Mouse (Mus musculus) intestine, embryonic 16.5 days (tissue): ENCODE data around the gene Iqsec1. TPM values are rescaled to one million over a fixed set of nuclear protein-coding genes. Genes with fewer than 3 reads are reported as not detected.
A peak's percentile ranks its signal among the peaks of the same experiment; 100 is the strongest.

Source experiments
- ATAC-seq: fragments of 200-750 bp; cut with Nextera tagmentation; 2 replicates; pipeline ENCODE4 v1.8.0; 2017; ENCODE audit warnings: moderate TSS enrichment, moderate library complexity
- H3K27ac ChIP-seq: fragments of 300-500 bp; sonication (generic); 2 replicates; pipeline ENCODE4 v1.5.1; 2014; ENCODE audit warnings: mild to moderate bottlenecking, low read length
- H3K27me3 ChIP-seq: fragments of 300-500 bp; sonication (generic); replicated peaks from 2 replicates; pipeline ENCODE4 v1.6.1; 2014; ENCODE audit warnings: low read length, control low read depth, mixed read lengths; ENCODE audit not compliant: control insufficient read depth, insufficient read depth
- H3K36me3 ChIP-seq: fragments of 300-500 bp; sonication (generic); 2 replicates; pipeline ENCODE4 v1.6.1; 2014; ENCODE audit warnings: low read length, control low read depth; ENCODE audit not compliant: control insufficient read depth, insufficient read depth
- H3K4me1 ChIP-seq: fragments of 300-500 bp; sonication (generic); 2 replicates; pipeline ENCODE4 v1.6.1; 2014; ENCODE audit warnings: low read length, control low read depth, mixed read lengths; ENCODE audit not compliant: control insufficient read depth, insufficient read depth
- H3K4me2 ChIP-seq: fragments of 300-500 bp; sonication (generic); 2 replicates; pipeline ENCODE4 v1.6.1; 2014; ENCODE audit warnings: low read depth, low read length, control low read depth
- H3K4me3 ChIP-seq: fragments of 300-500 bp; sonication (generic); 2 replicates; pipeline ENCODE4 v1.5.1; 2014; ENCODE audit warnings: mild to moderate bottlenecking, low read length
- H3K9ac ChIP-seq: fragments of 300-500 bp; sonication (generic); 2 replicates; pipeline ENCODE4 v1.6.1; 2014; ENCODE audit warnings: low read depth, low read length
- H3K9me3 ChIP-seq: fragments of 300-500 bp; sonication (generic); 2 replicates; pipeline ENCODE4 v1.6.1; 2016; ENCODE audit warnings: low read length, control low read depth; ENCODE audit not compliant: control insufficient read depth
- WGBS: fragments of 180-500 bp; shearing (Covaris S2); extraction: QIAGEN DNeasy Blood & Tissue Kit; methylation state at CpG from one replicate; pipeline ENCODE4 v1.1.7; 2014; 5-methylcytosine and 5-hydroxymethylcytosine counted together
- polyA plus RNA-seq: library from polyadenylated mRNA; unstranded; fragments of >200 nt; fragmentation: Nextera tagmentation; extraction: Ambion mirVana; gene quantifications from 2 replicates; pipeline ENCODE4 v1.2.1, GENCODE M21; 2015

Iqsec1 gene
- polyA plus RNA-seq, 1 experiment from 2014 or later, result 6.4 TPM

DNA sequence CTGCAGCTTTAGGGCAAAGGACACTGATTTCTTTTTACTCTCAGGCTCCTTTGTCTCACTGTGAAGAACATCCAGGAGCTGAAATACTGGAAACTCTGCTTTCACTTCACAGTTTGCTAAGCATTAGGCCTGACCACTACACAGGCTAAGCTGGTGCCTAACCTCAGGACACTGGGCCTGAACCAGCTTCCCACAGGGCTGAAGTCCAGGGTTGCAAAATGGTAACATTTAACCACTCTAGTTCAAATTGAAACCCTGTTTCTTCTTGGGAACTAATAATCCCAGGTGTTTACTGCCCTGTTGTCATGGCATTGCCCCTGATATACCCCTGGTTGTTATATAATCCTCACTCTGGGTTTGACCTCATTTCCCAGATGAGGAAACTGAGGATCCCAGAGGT, 234.8 kb downstream of the Iqsec1 start:
- no peaks in the 10 kb centered on the region for H3K36me3 ChIP-seq
- H3K27me3 ChIP-seq, result no peaks in the 10 kb centered on the region
- H3K9me3 ChIP-seq, result no peaks in the 10 kb centered on the region
- no peak overlapping the region for H3K4me3 ChIP-seq
- H3K4me1 ChIP-seq, result peaks cover 16% of the 10 kb centered on the region; the same call in 1 of the 2 replicates
- no peak overlapping the region for H3K9ac ChIP-seq
- no peak overlapping the region for H3K4me2 ChIP-seq
- ATAC-seq, result no peak
- H3K27ac ChIP-seq, result no peak overlapping the region

DNA sequence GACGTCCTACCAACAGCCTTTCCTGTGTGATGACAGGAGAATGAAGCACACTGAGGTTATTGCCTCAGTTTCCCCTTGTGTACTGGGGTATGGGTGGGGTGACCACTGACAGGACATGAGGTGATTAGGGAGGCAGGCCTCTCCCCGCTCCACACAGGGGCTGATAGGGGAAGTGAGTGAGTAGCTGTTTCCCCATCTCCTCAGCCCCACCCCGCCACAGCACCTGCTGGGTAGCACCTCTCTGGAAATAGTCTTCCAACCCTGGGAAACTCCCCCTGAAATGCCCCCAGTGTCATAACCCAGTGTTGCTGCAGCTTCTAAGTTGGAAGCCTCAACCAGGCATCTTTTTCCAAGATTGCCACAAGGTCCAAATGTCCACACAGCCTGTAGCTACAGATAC, 236.9 kb downstream of the Iqsec1 start:
- no peak for ATAC-seq
- Histone ChIP-seq H3K9me3 (no peaks in the 10 kb centered on the region), H3K9ac (no peak overlapping the region), H3K4me3 (no peak overlapping the region), H3K4me1 (peaks cover 18% of the 10 kb centered on the region; the same call in 1 of the 2 replicates), H3K4me2 (no peak overlapping the region), H3K27ac (no peak overlapping the region), H3K27me3 (no peaks in the 10 kb centered on the region), H3K36me3 (no peaks in the 10 kb centered on the region)
- 67% methylated on average over 3 of the region's 3 CpGs for WGBS

DNA sequence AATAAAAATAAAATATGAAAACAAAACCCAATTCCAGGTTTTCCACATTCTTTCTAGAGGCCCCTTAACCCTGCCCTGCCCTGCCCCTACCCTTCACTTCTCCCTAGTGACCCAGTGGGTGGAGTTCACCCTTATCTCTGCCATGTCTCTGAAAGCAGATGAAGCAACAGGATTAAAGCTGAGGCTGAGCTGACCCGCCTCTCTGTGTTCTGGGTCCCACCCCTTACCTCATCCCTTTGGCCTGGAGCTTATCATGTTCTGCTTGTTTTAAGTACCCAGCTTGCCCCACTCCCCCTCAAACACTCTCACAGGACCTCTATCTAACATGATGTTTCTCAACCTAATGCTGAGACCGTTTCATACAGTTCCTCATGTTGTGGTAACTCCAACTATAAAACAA, 238.4 kb downstream of the Iqsec1 start:
- Histone ChIP-seq H3K4me1 (peaks cover 23% of the 10 kb centered on the region; the same call in 1 of the 2 replicates), H3K9me3 (no peaks in the 10 kb centered on the region), H3K9ac (no peak overlapping the region), H3K27ac (no peak overlapping the region), H3K36me3 (no peaks in the 10 kb centered on the region), H3K4me2 (no peak overlapping the region), H3K27me3 (no peaks in the 10 kb centered on the region), H3K4me3 (no peak overlapping the region)
- WGBS, result 35% methylated on average over 2 of the region's 2 CpGs
- ATAC-seq, result peak; percentile 83

DNA sequence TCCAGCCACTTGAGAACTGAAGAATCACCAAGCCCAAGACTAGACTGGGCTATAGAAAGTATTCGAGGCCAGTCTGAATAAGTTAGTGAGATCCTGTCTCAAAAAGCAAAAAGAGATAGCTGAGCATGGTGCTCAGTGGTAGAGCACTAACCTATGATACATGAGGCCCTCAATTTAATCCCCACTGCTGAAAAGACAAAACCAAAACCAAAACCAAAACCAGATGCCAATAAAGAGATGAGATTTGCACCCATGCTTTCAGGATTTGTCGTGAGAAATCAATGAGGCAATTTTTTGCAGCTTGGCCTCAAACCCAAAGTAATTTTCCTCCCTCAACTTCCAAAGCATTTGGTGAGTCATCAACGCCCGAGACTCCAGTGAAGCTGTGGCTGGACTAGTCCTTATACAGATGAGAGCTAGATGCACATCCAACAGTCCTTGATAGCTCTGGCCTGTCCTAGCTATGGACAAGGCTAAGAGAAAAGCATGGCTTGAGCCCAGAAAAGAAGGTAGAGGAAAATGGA, 239.0 kb downstream of the Iqsec1 start:
- Histone ChIP-seq H3K36me3 (no peaks in the 10 kb centered on the region), H3K9me3 (no peaks in the 10 kb centered on the region), H3K4me1 (peaks cover 23% of the 10 kb centered on the region; the same call in 1 of the 2 replicates), H3K27ac (no peak overlapping the region), H3K4me3 (no peak overlapping the region), H3K27me3 (no peaks in the 10 kb centered on the region), H3K4me2 (no peak overlapping the region), H3K9ac (no peak overlapping the region)
- WGBS, result 75% methylated on average over 4 of the region's 4 CpGs
- ATAC-seq, result peak; percentile 27

DNA sequence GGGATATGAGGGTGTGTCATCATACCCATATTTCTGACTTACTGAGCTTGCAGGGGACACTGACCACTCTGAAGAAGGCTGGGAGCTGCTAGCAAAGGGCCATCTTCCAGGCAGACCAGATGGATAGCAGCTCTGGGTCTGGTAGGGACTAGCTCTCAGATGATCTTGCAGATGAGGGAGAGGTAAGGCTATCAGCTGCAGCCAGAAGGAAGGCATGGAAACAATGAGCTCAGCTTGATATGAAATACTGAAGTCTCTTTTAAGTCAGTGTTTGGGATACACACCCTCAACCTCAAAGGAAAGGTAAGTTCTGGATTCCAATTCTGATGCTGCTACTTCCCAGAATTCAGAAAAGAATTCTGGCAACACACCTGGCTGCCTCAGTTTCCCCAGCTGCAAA, 239.5 kb downstream of the Iqsec1 start:
- no peak overlapping the region for H3K4me2 ChIP-seq
- H3K27ac ChIP-seq, result no peak overlapping the region
- no peak overlapping the region for H3K4me3 ChIP-seq
- no peaks in the 10 kb centered on the region for H3K36me3 ChIP-seq
- no peaks in the 10 kb centered on the region for H3K27me3 ChIP-seq
- H3K4me1 ChIP-seq, result peaks cover 23% of the 10 kb centered on the region; the same call in 1 of the 2 replicates
- H3K9me3 ChIP-seq, result no peaks in the 10 kb centered on the region
- no peak overlapping the region for H3K9ac ChIP-seq
- no peak for ATAC-seq

DNA sequence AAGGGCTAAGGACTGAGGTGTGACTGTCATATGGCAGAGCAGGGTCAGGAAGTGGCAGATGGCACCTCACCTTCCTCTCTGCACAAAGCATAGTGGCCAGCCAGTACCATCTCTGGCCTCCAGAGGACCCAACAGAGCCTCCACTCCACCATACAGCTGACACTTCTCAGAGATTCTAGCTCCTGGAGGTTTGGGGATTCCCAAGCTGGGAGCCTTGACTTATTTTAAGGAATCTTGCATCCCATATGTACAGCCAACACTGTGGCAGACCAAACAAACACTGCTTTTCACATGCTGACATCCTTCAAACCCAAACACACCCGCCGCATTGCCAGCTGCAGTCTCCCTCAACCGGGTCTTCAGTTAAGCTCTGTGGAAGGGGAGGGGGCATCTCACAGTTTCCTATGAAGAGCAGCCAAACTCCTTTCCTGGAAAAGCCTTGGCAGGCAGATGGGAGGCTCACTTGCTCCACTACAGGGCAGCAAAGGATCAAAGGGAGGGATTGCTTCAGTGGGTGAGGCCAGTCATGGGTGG, 242.1 kb downstream of the Iqsec1 start:
- ATAC-seq, result no peak
- H3K9ac ChIP-seq, result no peak overlapping the region
- H3K36me3 ChIP-seq, result no peaks in the 10 kb centered on the region
- H3K4me1 ChIP-seq, result peaks cover 19% of the 10 kb centered on the region; the same call in 1 of the 2 replicates
- no peak overlapping the region for H3K27ac ChIP-seq
- no peaks in the 10 kb centered on the region for H3K27me3 ChIP-seq
- no peak overlapping the region for H3K4me3 ChIP-seq
- H3K4me2 ChIP-seq, result no peak overlapping the region
- H3K9me3 ChIP-seq, result no peaks in the 10 kb centered on the region
- WGBS, result 35% methylated on average over 3 of the region's 3 CpGs

DNA sequence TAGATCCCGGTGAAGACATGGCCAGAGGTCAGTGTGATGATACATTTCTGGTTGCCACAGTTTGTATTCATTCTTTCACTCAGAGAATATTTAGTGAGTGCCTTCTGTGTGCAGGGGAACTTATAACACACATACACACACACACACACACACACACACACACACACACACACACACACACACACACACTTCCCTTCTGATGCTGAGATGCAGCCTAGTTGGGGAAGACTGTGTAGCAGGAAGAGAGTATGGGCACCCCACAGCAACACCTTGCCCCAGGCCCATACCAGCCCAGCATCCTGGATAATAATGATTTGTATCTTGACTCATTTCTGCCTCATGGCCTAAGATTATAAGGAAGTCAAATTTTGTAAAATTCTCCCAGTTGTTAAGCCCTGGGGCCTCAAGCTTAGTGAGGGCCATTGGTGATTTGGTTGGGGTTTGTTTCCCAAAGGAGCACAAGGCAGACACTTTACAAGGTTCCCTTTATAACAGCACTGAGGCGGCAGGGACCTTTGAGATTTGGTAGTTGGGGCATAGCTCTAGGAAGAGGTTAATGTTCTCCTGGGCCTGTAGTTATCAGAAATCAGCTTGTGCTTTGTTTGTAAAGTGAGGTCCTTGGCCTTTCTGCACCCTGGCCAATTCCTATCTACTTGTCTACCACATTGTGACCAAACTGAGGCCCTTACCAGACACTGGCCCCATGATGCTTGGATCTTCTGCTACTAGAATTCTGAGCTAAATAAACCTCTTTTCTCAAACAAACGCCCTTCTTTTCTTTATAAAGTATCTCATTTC, 242.9 kb downstream of the Iqsec1 start:
- no peaks in the 10 kb centered on the region for H3K36me3 ChIP-seq
- ATAC-seq, result no peak
- no peaks in the 10 kb centered on the region for H3K27me3 ChIP-seq
- no peak overlapping the region for H3K4me3 ChIP-seq
- 0 out of 2 replicates have a peak overlapping the region, but pooled peaks have one; percentile 15 for H3K27ac ChIP-seq
- H3K9me3 ChIP-seq, result no peaks in the 10 kb centered on the region
- H3K4me1 ChIP-seq, result peaks cover 12% of the 10 kb centered on the region; the same call in 1 of the 2 replicates
- H3K4me2 ChIP-seq, result no peak overlapping the region
- WGBS, result 47% methylated on average over 3 of the region's 3 CpGs
- H3K9ac ChIP-seq, result no peak overlapping the region

DNA sequence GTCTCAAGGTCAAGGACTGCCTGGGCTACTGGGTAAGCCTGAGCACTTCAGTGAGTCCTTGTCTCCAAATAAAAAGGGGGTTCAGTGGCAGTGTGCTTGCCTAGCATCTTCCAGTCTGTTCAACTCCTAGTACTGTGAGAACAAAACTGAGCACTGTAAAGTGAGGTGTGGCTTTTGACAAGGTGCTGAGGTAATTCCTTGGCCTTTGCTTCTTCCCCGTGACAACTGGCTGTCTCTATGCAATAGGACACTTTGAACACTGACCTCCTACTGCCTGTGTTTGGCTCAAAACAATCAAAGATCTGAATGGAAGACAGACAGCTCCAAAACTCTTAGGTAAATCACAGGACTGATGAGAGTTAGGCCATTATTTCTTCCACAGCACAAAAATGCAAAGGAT, 246.0 kb downstream of the Iqsec1 start:
- peak; percentile 52; the same call in 1 of the 2 replicates for ATAC-seq
- WGBS, result 68% methylated on average over 1 of the region's 1 CpGs
- H3K27ac ChIP-seq, result no peak overlapping the region
- no peak overlapping the region for H3K4me2 ChIP-seq
- no peak overlapping the region for H3K4me3 ChIP-seq
- no peaks in the 10 kb centered on the region for H3K9me3 ChIP-seq
- H3K36me3 ChIP-seq, result no peaks in the 10 kb centered on the region
- no peak overlapping the region for H3K9ac ChIP-seq
- no peaks in the 10 kb centered on the region for H3K27me3 ChIP-seq
- peaks cover 7% of the 10 kb centered on the region; the same call in 1 of the 2 replicates for H3K4me1 ChIP-seq

DNA sequence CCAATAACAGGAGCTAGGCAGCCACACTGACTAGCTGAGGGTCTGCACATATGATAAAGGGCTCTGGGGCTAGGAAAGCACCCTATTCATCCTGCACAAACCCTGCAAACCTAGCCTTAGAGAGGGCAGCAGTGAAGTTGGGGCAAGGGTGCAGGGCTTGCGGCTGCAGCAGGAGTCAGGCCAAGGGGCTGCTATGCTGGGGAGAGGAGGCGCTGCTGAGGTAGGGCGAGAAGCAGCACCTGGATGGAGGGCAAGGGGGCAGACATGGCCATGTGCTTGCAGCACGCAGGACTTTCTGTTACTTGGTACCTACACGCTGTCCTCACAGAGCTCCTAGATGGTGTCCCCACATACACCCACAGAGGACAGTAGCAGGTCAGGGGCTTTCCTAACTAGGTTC, 246.8 kb downstream of the Iqsec1 start:
- no peaks in the 10 kb centered on the region for H3K9me3 ChIP-seq
- no peak overlapping the region for H3K27ac ChIP-seq
- no peak overlapping the region for H3K4me3 ChIP-seq
- 92% methylated on average over 5 of the region's 5 CpGs for WGBS
- H3K9ac ChIP-seq, result no peak overlapping the region
- H3K4me2 ChIP-seq, result no peak overlapping the region
- peaks cover 5% of the 10 kb centered on the region; the same call in 1 of the 2 replicates for H3K4me1 ChIP-seq
- H3K27me3 ChIP-seq, result no peaks in the 10 kb centered on the region
- no peak for ATAC-seq
- no peaks in the 10 kb centered on the region for H3K36me3 ChIP-seq
